Mouse (Mus musculus): ENCODE results near the gene Trpc2. TPM values are rescaled to one million over a fixed set of nuclear protein-coding genes. Genes with fewer than 3 reads are reported as not detected.
A peak's percentile ranks its signal among the peaks of the same experiment; 100 is the strongest.

The Trpc2 gene
- polyA plus RNA-seq, 1 experiment = not detected

DNA sequence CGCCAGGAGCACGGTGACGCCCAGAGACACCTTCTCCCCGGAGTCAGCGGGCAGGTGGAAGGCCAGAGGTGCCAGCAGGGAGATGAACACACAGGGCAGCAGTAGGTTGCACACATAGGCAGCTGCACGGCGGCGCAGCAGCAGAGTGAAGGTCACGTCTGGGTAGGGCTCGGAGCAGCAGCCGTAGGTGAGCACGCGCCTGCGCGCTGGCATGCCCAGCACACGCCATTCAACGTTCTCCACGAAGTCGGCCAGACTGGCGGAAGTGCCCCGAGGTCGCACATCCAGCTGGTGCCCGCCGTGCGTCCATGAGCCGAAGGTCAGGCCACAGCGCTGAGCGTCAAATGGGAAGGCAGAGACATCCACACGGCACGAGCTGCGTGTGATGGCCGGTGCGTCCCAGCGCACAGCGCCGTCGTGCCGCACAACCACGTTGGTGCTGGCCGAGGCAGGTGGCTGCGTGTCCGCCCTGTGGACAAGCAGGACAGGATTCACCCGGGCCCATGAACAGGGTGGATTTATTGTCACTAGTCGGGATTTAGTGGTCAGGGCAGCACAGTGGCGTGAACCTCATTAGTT is 30.3 kb downstream of the Trpc2 start:
- Histone ChIP-seq H3K4me1 (ENCODE audit: control insufficient read depth, insufficient read depth, low read length) (peaks cover 10% of the 10 kb centered on the region), H3K36me3 (ENCODE audit: control insufficient read depth, insufficient read depth, low read length) (no peaks in the 10 kb centered on the region), H3K27me3 (ENCODE audit: control insufficient read depth, insufficient read depth, low read length) (no peaks in the 10 kb centered on the region), H3K4me3 (ENCODE audit: control insufficient read depth, low read depth, low read length) (peak overlapping the region; percentile 88), H3K27ac (ENCODE audit: control insufficient read depth, insufficient read depth, low read depth, low read length) (no peak overlapping the region; the same call in 1 of the 2 replicates)
- TF ChIP-seq POLR2A (IDR thresholded peaks at IDR 0.05; ENCODE audit: control insufficient read depth, low read depth, low read length) (no peak), CTCF (IDR thresholded peaks at IDR 0.05; ENCODE audit: control insufficient read depth, insufficient read depth, insufficient replicate concordance, low read depth, low read length) (no peak)

DNA sequence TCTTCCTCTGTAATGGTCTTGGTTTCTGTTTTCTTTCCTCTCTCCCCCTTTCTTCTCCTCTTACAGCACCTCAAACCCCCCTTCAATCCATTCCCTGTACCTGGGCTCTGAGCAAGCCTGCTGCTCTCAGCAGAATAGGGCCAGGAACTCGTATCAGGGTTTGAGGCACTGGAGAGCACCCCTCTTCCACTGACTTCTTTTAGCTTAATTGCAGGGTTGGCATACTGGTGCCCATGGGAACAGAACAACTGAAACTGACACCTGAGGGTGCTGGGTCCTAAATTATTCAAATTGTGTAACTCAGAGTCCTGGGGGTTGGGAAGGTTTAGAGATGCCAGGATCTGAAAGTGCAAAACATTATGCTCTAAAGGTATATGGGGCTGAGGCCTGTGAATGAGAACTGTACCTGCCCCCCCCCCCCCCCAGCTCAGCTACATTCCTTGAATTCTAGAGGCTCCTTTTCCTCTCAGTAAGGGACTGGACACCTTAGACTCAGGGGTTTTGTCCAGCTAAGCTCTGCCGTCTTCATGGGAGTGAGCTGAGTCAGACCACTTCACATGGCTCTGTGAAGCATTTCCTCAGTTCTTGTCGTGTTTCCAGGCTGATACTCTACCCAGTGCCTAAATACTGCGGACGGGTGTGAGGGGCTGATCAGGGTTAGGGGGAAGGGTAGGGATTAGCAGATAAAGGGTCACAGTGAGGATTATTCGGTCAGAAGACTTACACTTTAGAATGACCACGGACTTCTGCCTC is 33.8 kb downstream of the Trpc2 start, which contains the start of gene Chrna10:
TSS of gene Chrna10 (minus strand) at position 250 of the 753 bp plus-strand sequence.
- no peaks in the 10 kb centered on the region; the same call in 1 of the 2 replicates for H3K36me3 ChIP-seq (ENCODE audit: control insufficient read depth, insufficient read depth, low read length)
- H3K27me3 ChIP-seq (ENCODE audit: control insufficient read depth, insufficient read depth, low read length) = no peaks in the 10 kb centered on the region
- no peak within 1 kb of the TSS for H3K27ac ChIP-seq (ENCODE audit: control insufficient read depth, insufficient read depth, low read depth, low read length)
- peaks cover 10% of the 10 kb centered on the region for H3K4me1 ChIP-seq (ENCODE audit: control insufficient read depth, insufficient read depth, low read length)
- H3K4me3 ChIP-seq (ENCODE audit: control insufficient read depth, low read depth, low read length) = no peak within 1 kb of the TSS
- no peak for TF ChIP-seq CTCF (IDR thresholded peaks at IDR 0.05; ENCODE audit: control insufficient read depth, insufficient read depth, insufficient replicate concordance, low read depth, low read length)
- TF ChIP-seq POLR2A (IDR thresholded peaks at IDR 0.05; ENCODE audit: control insufficient read depth, low read depth, low read length) = no peak

DNA sequence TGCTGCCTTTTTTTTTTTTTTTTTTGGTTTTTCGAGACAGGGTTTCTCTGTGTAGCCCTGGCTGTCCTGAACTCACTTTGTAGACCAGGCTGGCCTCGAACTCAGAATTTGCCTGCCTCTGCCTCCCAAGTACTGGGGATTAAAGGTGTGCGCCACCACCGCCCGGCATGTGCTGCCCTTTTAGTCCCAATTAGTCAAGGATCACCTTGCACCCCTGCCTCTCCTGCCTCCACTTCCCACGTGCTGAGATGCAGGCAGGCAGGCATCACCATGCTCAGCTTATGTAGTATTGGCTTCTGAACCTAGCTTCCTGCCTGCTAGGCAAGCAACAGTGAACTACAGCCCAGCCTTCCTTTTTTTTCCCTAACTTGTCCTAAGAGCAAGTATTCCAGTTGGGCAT is 34.5 kb downstream of the Trpc2 start:
- TF ChIP-seq CTCF (IDR thresholded peaks at IDR 0.05; ENCODE audit: control insufficient read depth, insufficient read depth, insufficient replicate concordance, low read depth, low read length) (no peak), POLR2A (IDR thresholded peaks at IDR 0.05; ENCODE audit: control insufficient read depth, low read depth, low read length) (no peak)
- H3K36me3 ChIP-seq (ENCODE audit: control insufficient read depth, insufficient read depth, low read length) = no peaks in the 10 kb centered on the region; the same call in 1 of the 2 replicates

DNA sequence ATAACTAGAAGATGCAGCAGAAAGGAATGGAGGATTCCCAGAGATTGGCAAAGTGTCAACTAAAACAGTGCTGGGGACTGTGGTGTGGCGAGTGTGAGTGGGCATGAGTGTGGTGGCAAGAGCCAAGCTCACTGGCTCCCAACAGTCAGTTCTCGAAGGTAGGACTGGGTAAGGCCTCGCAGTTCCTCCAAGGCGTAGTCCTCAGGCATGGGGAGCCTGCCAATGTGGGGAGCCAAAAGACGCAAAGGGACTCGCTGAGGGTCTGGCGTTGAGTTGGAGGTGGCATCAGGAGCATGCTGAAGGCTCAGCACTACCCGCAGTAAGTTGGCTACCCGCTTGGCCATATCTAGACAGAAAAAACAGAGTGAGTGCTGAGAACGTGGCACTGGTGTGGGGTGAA is 37.4 kb downstream of the Trpc2 start:
- no peak overlapping the region for H3K4me3 ChIP-seq (ENCODE audit: control insufficient read depth, low read depth, low read length)
- no peak for TF ChIP-seq POLR2A (IDR thresholded peaks at IDR 0.05; ENCODE audit: control insufficient read depth, low read depth, low read length)
- no peak for TF ChIP-seq CTCF (IDR thresholded peaks at IDR 0.05; ENCODE audit: control insufficient read depth, insufficient read depth, insufficient replicate concordance, low read depth, low read length)
- no peak overlapping the region for H3K27ac ChIP-seq (ENCODE audit: control insufficient read depth, insufficient read depth, low read depth, low read length)
- no peaks in the 10 kb centered on the region for H3K27me3 ChIP-seq (ENCODE audit: control insufficient read depth, insufficient read depth, low read length)
- peaks cover 1% of the 10 kb centered on the region for H3K36me3 ChIP-seq (ENCODE audit: control insufficient read depth, insufficient read depth, low read length)
- H3K4me1 ChIP-seq (ENCODE audit: control insufficient read depth, insufficient read depth, low read length) = no peaks in the 10 kb centered on the region

More for the DNA sequence above, 34.5 kb downstream of the Trpc2 start:
- H3K4me1 ChIP-seq (ENCODE audit: control insufficient read depth, insufficient read depth, low read length) = peaks cover 10% of the 10 kb centered on the region
- H3K27ac ChIP-seq (ENCODE audit: control insufficient read depth, insufficient read depth, low read depth, low read length) = no peak overlapping the region
- H3K27me3 ChIP-seq (ENCODE audit: control insufficient read depth, insufficient read depth, low read length) = no peaks in the 10 kb centered on the region
- no peak overlapping the region for H3K4me3 ChIP-seq (ENCODE audit: control insufficient read depth, low read depth, low read length)

DNA sequence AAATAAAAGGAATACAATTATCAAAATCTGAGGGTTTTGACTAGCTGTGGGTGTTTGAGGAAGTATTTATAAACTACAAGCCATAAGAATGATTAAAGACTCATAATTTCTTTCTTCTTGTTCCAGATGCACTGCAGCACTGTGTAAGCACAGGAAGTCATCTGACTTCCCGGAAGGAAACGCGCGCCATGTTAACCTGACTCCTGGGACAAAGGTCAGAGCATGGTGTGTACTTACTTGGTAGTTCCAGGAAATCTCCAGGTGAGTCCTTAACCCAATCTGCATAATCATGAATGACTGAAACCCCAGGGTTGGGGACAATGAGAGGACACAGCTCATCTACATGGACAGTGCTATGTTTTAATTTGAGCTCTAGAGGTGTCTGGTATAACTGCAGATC is 49.5 kb downstream of the Trpc2 start:
- no peak overlapping the region for H3K4me3 ChIP-seq (ENCODE audit: control insufficient read depth, low read depth, low read length)
- no peak overlapping the region for H3K27ac ChIP-seq (ENCODE audit: control insufficient read depth, insufficient read depth, low read depth, low read length)
- no peaks in the 10 kb centered on the region for H3K27me3 ChIP-seq (ENCODE audit: control insufficient read depth, insufficient read depth, low read length)
- peaks cover 4% of the 10 kb centered on the region for H3K36me3 ChIP-seq (ENCODE audit: control insufficient read depth, insufficient read depth, low read length)
- H3K4me1 ChIP-seq (ENCODE audit: control insufficient read depth, insufficient read depth, low read length) = no peaks in the 10 kb centered on the region
- TF ChIP-seq POLR2A (IDR thresholded peaks at IDR 0.05; ENCODE audit: control insufficient read depth, low read depth, low read length) (no peak), CTCF (IDR thresholded peaks at IDR 0.05; ENCODE audit: control insufficient read depth, insufficient read depth, insufficient replicate concordance, low read depth, low read length) (no peak)

DNA sequence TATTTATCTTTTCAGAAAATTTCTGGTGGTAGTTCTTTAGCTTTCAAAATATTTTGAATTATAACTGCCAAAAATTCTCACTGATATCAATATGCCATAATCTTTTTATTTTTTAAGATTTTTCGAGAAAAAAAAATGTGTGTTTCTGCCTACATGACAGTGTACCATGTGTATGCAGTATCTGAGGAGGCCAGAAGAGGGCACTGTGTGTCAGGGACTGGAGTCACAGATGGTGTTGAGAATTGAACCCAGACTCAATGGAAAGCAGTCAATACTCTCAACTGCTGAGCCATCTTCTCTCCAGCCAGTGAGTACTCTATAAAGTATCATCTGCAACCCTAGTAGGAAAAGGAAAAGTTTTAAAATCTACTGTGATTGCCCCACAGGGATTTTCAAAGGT is 54.5 kb downstream of the Trpc2 start:
- TF ChIP-seq POLR2A (IDR thresholded peaks at IDR 0.05; ENCODE audit: control insufficient read depth, low read depth, low read length) (no peak), CTCF (IDR thresholded peaks at IDR 0.05; ENCODE audit: control insufficient read depth, insufficient read depth, insufficient replicate concordance, low read depth, low read length) (no peak)
- Histone ChIP-seq H3K4me3 (ENCODE audit: control insufficient read depth, low read depth, low read length) (no peak overlapping the region), H3K36me3 (ENCODE audit: control insufficient read depth, insufficient read depth, low read length) (peaks cover 1% of the 10 kb centered on the region)

DNA sequence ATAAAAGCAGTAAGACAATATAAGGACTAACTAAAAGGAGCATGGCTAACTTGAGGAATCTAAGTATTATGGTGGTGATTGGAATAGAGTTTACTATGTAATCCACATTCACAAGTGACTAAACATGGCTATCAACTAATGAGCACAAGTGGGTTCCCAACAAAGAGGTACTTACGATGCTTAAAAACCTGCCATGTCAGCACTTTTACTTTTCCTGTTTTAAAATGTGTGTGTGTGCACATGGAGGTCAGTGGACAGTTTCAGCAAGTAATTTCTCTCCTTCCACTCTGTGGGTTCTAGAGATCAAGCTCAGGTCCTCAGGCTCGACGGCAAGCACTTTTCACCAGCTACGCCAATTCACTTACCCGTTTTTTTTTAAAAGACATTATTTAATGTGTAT is 55.0 kb downstream of the Trpc2 start:
- Histone ChIP-seq H3K27me3 (ENCODE audit: control insufficient read depth, insufficient read depth, low read length) (no peaks in the 10 kb centered on the region), H3K36me3 (ENCODE audit: control insufficient read depth, insufficient read depth, low read length) (peaks cover 1% of the 10 kb centered on the region), H3K4me1 (ENCODE audit: control insufficient read depth, insufficient read depth, low read length) (no peaks in the 10 kb centered on the region), H3K27ac (ENCODE audit: control insufficient read depth, insufficient read depth, low read depth, low read length) (no peak overlapping the region), H3K4me3 (ENCODE audit: control insufficient read depth, low read depth, low read length) (no peak overlapping the region)
- TF ChIP-seq POLR2A (IDR thresholded peaks at IDR 0.05; ENCODE audit: control insufficient read depth, low read depth, low read length) = no peak

More for the DNA sequence above, 54.5 kb downstream of the Trpc2 start:
- H3K27me3 ChIP-seq (ENCODE audit: control insufficient read depth, insufficient read depth, low read length) = no peaks in the 10 kb centered on the region
- H3K4me1 ChIP-seq (ENCODE audit: control insufficient read depth, insufficient read depth, low read length) = no peaks in the 10 kb centered on the region
- no peak overlapping the region for H3K27ac ChIP-seq (ENCODE audit: control insufficient read depth, insufficient read depth, low read depth, low read length)

Other genes starting within 250 kb of the Trpc2 start
- gene Inppl1, start 244.9 kb upstream of the Trpc2 start, polyA plus RNA-seq (2012; rRNA removed) = 27.7 and 37.2 TPM in 2 replicates
- gene Folr2, start 225.9 kb upstream of the Trpc2 start, polyA plus RNA-seq (2012; rRNA removed) = 2.7 and 3.7 TPM in 2 replicates
- 82.5 and 83.4 TPM in 2 replicates for gene Anapc15, start 219.4 kb upstream of the Trpc2 start, polyA plus RNA-seq (2012; rRNA removed)
- 25.5 and 28.5 TPM in 2 replicates for gene Folr1, start 212.3 kb upstream of the Trpc2 start, polyA plus RNA-seq (2012; rRNA removed)
- gene Lamtor1, start 177.2 kb upstream of the Trpc2 start, polyA plus RNA-seq (2012; rRNA removed) = 52.2 and 53.8 TPM in 2 replicates
- gene Tomt, start 176.8 kb upstream of the Trpc2 start, polyA plus RNA-seq (2012; rRNA removed) = 1.4 and 2.0 TPM in 2 replicates
- gene Lrrc51, start 149.2 kb upstream of the Trpc2 start, polyA plus RNA-seq (2012; rRNA removed) = 1,236 and 1,353 TPM in 2 replicates
- 20.8 and 21.9 TPM in 2 replicates for gene Numa1, start 149.0 kb upstream of the Trpc2 start, polyA plus RNA-seq (2012; rRNA removed)
- 3.3 and 4.2 TPM in 2 replicates for gene Il18bp, start 64.4 kb upstream of the Trpc2 start, polyA plus RNA-seq (2012; rRNA removed)
- 34.9 and 38.0 TPM in 2 replicates for gene Rnf121, start 17.6 kb upstream of the Trpc2 start, polyA plus RNA-seq (2012; rRNA removed)
- gene Xndc1, start 17.6 kb upstream of the Trpc2 start, polyA plus RNA-seq (2012; rRNA removed) = 47.9 and 54.6 TPM in 2 replicates
- gene Xntrpc, start 17.4 kb upstream of the Trpc2 start, polyA plus RNA-seq (2012; rRNA removed) = 5.5 and 7.4 TPM in 2 replicates
- gene Art1, start 18.6 kb downstream of the Trpc2 start, polyA plus RNA-seq (2012; rRNA removed) = 6.7 and 9.4 TPM in 2 replicates
- gene Art5, start 26.4 kb downstream of the Trpc2 start, polyA plus RNA-seq (2012; rRNA removed) = 65.1 and 76.0 TPM in 2 replicates
- 0.04 and 0.07 TPM in 2 replicates for gene Chrna10, start 33.7 kb downstream of the Trpc2 start, polyA plus RNA-seq (2012; rRNA removed)
- gene Nup98, start 127.1 kb downstream of the Trpc2 start, polyA plus RNA-seq (2012; rRNA removed) = 126 and 133 TPM in 2 replicates
- 304 and 321 TPM in 2 replicates for gene Pgap2, start 127.1 kb downstream of the Trpc2 start, polyA plus RNA-seq (2012; rRNA removed)
- gene Rhog, start 172.9 kb downstream of the Trpc2 start, polyA plus RNA-seq (2012; rRNA removed) = 11.2 and 13.2 TPM in 2 replicates
- gene Stim1, start 184.7 kb downstream of the Trpc2 start, polyA plus RNA-seq (2012; rRNA removed) = 127 and 130 TPM in 2 replicates

Measured in testis, adult 2 months (tissue).